Mouse (Mus musculus): ENCODE measurements around the gene Clec4n. TPM values are rescaled to one million over a fixed set of nuclear protein-coding genes. Genes with fewer than 3 reads are reported as not detected.

Clec4n gene
- polyA plus RNA-seq, 1 experiment from 2014 or later: 1.6 TPM

Other genes starting within 250 kb of the Clec4n start
- gene Clec4a4, start 239.5 kb upstream of the Clec4n start, polyA plus RNA-seq (2016; fragmentation: Nextera tagmentation; extraction: Ambion mirVana): not detected in 2 replicates
- gene Clec4b1, start 179.9 kb upstream of the Clec4n start, polyA plus RNA-seq (2016; fragmentation: Nextera tagmentation; extraction: Ambion mirVana): not detected in 2 replicates
- gene Clec4a2, start 123.4 kb upstream of the Clec4n start, polyA plus RNA-seq (2016; fragmentation: Nextera tagmentation; extraction: Ambion mirVana): 1.2 and 1.4 TPM in 2 replicates
- not detected in 2 replicates for gene Clec4b2, start 57.0 kb upstream of the Clec4n start, polyA plus RNA-seq (2016; fragmentation: Nextera tagmentation; extraction: Ambion mirVana)
- not detected in 2 replicates for gene Clec4d, start 32.3 kb downstream of the Clec4n start, polyA plus RNA-seq (2016; fragmentation: Nextera tagmentation; extraction: Ambion mirVana)
- not detected in 2 replicates for gene Clec4e, start 60.0 kb downstream of the Clec4n start, polyA plus RNA-seq (2016; fragmentation: Nextera tagmentation; extraction: Ambion mirVana)
- gene Vmn2r19, start 78.5 kb downstream of the Clec4n start, polyA plus RNA-seq (2016; fragmentation: Nextera tagmentation; extraction: Ambion mirVana): not detected in 2 replicates
- gene Vmn2r20, start 188.3 kb downstream of the Clec4n start, polyA plus RNA-seq (2016; fragmentation: Nextera tagmentation; extraction: Ambion mirVana): not detected in 2 replicates